Mouse (Mus musculus) heart, embryonic 11.5 days (tissue): ENCODE results near the gene Bbx. TPM values are rescaled to one million over a fixed set of nuclear protein-coding genes. Genes with fewer than 3 reads are reported as not detected.

Source experiments
- ATAC-seq: fragments of 200-750 bp; cut with Nextera tagmentation; replicated peaks from 2 replicates; pipeline ENCODE4 v1.8.0; 2017; ENCODE audit warnings: moderate library complexity; ENCODE audit not compliant: insufficient number of reproducible peaks, low FRiP score, low TSS enrichment
- H3K27ac ChIP-seq: fragments of 300-500 bp; sonication (generic); 2 replicates; pipeline ENCODE4 v1.5.1; 2014; ENCODE audit warnings: mild to moderate bottlenecking, low read depth, low read length
- H3K27me3 ChIP-seq: fragments of 300-500 bp; sonication (generic); 2 replicates; pipeline ENCODE4 v1.6.1; 2014; ENCODE audit warnings: mild to moderate bottlenecking, low read length, mixed read lengths; ENCODE audit not compliant: control insufficient read depth, insufficient read depth
- H3K36me3 ChIP-seq: fragments of 300-500 bp; sonication (generic); 2 replicates; pipeline ENCODE4 v1.6.1; 2014; ENCODE audit warnings: mild to moderate bottlenecking, low read length, moderate library complexity, mixed read lengths; ENCODE audit not compliant: control insufficient read depth, insufficient read depth
- H3K4me1 ChIP-seq: fragments of 300-500 bp; sonication (generic); 2 replicates; pipeline ENCODE4 v1.6.1; 2014; ENCODE audit warnings: low read length; ENCODE audit not compliant: control insufficient read depth, insufficient read depth
- H3K4me2 ChIP-seq: fragments of 300-500 bp; sonication (generic); 2 replicates; pipeline ENCODE4 v1.6.1; 2014; ENCODE audit warnings: mild to moderate bottlenecking, moderate library complexity
- H3K4me3 ChIP-seq: fragments of 300-500 bp; sonication (generic); 2 replicates; pipeline ENCODE4 v1.5.1; 2014; ENCODE audit warnings: low read depth, low read length
- H3K9ac ChIP-seq: fragments of 300-500 bp; sonication (generic); 2 replicates; pipeline ENCODE4 v1.6.1; 2014; ENCODE audit warnings: mild to moderate bottlenecking, low read depth, low read length, moderate library complexity
- H3K9me3 ChIP-seq: fragments of 300-500 bp; sonication (generic); replicated peaks from 2 replicates; pipeline ENCODE4 v1.6.1; 2016; ENCODE audit warnings: low read length; ENCODE audit not compliant: control insufficient read depth
- WGBS: fragments of 180-500 bp; shearing (Covaris S2); extraction: QIAGEN DNeasy Blood & Tissue Kit; methylation state at CpG from one replicate; pipeline ENCODE4 v1.1.7; 2014; ENCODE audit not compliant: insufficient replicate concordance; 5-methylcytosine and 5-hydroxymethylcytosine counted together
- polyA plus RNA-seq: library from polyadenylated mRNA; unstranded; fragments of >200 nt; fragmentation: Nextera tagmentation; extraction: Ambion mirVana; gene quantifications from 2 replicates; pipeline ENCODE4 v1.2.1, GENCODE M21; 2014

Gene Bbx
- polyA plus RNA-seq, 1 experiment from 2014 or later = 40.2 TPM

DNA sequence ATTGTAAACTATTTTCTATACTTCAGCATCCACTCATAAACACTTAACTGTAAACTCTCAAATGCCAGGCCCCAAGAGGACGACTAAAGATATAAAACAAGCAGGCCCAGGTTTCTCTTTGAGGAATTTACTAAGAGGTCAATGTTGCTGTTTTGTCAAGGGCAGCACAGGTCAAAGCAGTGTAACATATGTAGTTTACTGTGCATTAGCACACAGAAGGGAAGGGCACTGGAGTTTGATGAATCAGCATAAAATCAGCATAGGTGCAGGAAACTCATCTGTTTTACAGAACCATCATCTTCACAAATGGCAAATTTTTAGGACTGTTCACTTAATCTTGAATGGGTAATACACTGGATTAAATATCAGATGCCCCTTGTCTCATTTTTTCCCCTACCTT is 205.9 kb downstream of the Bbx start:
- WGBS = 53% methylated on average over 1 of the region's 1 CpGs

DNA sequence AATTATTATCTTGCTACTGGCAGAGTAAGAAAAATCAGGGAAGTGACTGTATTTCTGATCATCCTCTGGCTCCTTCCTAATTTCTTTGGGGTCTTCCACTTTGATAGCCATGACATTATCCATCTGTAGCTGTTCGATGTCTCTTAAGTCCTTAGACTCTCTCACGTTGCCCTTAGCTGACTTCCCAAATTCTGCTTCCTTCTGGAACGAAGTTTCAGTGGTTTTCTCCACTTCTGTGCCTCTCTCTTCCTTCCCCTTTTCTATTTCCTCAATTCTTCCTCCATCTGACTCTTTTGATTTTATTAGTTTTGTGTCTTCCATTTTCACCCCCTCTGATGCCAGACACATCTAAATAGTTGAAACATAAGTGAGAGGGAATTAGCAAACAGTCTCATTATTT is 207.2 kb downstream of the Bbx start:
- H3K27me3 ChIP-seq = no peaks in the 10 kb centered on the region
- H3K4me3 ChIP-seq = no peak overlapping the region
- WGBS = 92% methylated on average over 3 of the region's 3 CpGs
- no peak overlapping the region for H3K27ac ChIP-seq
- no peak overlapping the region for H3K9ac ChIP-seq
- no peaks in the 10 kb centered on the region for H3K36me3 ChIP-seq
- no peak for ATAC-seq
- no peak overlapping the region for H3K4me2 ChIP-seq
- H3K4me1 ChIP-seq = no peaks in the 10 kb centered on the region; the same call in 1 of the 2 replicates
- H3K9me3 ChIP-seq = no peaks in the 10 kb centered on the region

More for the DNA sequence above, 205.9 kb downstream of the Bbx start:
- Histone ChIP-seq H3K27ac (no peak overlapping the region), H3K9me3 (no peaks in the 10 kb centered on the region), H3K36me3 (no peaks in the 10 kb centered on the region), H3K4me3 (no peak overlapping the region), H3K9ac (no peak overlapping the region), H3K27me3 (no peaks in the 10 kb centered on the region), H3K4me2 (no peak overlapping the region), H3K4me1 (no peaks in the 10 kb centered on the region; the same call in 1 of the 2 replicates)
- ATAC-seq = no peak

- Histone ChIP-seq H3K4me2 (no peak overlapping the region), H3K36me3 (0 out of 2 replicates have a peak, but pooled peaks cover 4% of the 10 kb centered on the region)
- 82% methylated on average over 8 of the region's 8 CpGs for WGBS
Observed at GRCm38 (mm10) chr16:50220734-50221501, 211.3 kb downstream of the Bbx start.

GRCm38 (mm10) chr16:50217084-50217483 is 215.1 kb downstream of the Bbx start:
- Histone ChIP-seq H3K4me1 (no peaks in the 10 kb centered on the region), H3K4me2 (no peak overlapping the region), H3K27me3 (no peaks in the 10 kb centered on the region), H3K9me3 (no peaks in the 10 kb centered on the region), H3K9ac (no peak overlapping the region), H3K4me3 (no peak overlapping the region), H3K36me3 (0 out of 2 replicates have a peak, but pooled peaks cover 4% of the 10 kb centered on the region), H3K27ac (no peak overlapping the region)
- ATAC-seq = no peak

More at GRCm38 (mm10) chr16:50220734-50221501, 211.3 kb downstream of the Bbx start:
- no peaks in the 10 kb centered on the region for H3K4me1 ChIP-seq
- no peak for ATAC-seq
- H3K27me3 ChIP-seq = no peaks in the 10 kb centered on the region
- no peak overlapping the region for H3K4me3 ChIP-seq
- no peaks in the 10 kb centered on the region for H3K9me3 ChIP-seq
- no peak overlapping the region for H3K27ac ChIP-seq
- no peak overlapping the region for H3K9ac ChIP-seq

DNA sequence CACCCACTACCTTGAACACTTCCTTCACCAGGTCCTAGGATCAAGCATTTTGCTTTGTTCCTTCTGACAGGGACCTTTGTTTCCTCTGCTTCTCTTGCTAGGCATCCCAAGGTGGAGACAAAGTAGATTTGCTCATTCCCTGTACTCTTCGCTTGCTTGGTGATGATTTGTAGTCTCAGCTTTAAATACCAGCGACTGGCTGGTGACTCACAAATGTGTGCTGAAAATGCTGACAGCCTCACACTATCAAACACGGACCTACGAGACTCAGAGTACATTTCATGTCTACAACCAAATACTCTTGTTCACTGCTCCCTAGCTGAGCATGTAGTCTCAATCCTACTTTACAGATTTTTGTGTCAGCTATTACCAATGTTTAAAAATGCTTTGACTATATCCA is 220.5 kb downstream of the Bbx start:
- Histone ChIP-seq H3K9me3 (no peaks in the 10 kb centered on the region), H3K4me2 (no peak overlapping the region), H3K4me3 (no peak overlapping the region), H3K27ac (no peak overlapping the region), H3K27me3 (no peaks in the 10 kb centered on the region), H3K36me3 (peaks cover 6% of the 10 kb centered on the region; the same call in 1 of the 2 replicates), H3K4me1 (0 out of 2 replicates have a peak, but pooled peaks cover 2% of the 10 kb centered on the region), H3K9ac (no peak overlapping the region)
- no peak for ATAC-seq
- 71% methylated on average over 4 of the region's 4 CpGs for WGBS

GRCm38 (mm10) chr16:50211231-50211630 is 221.0 kb downstream of the Bbx start:
- H3K9me3 ChIP-seq = no peaks in the 10 kb centered on the region
- H3K4me3 ChIP-seq = no peak overlapping the region
- H3K4me1 ChIP-seq = 0 out of 2 replicates have a peak, but pooled peaks cover 2% of the 10 kb centered on the region
- ATAC-seq = no peak
- H3K27me3 ChIP-seq = no peaks in the 10 kb centered on the region
- no peak overlapping the region for H3K4me2 ChIP-seq
- no peak overlapping the region for H3K27ac ChIP-seq
- H3K36me3 ChIP-seq = peaks cover 6% of the 10 kb centered on the region; the same call in 1 of the 2 replicates
- 69% methylated on average over 6 of the region's 6 CpGs for WGBS
- no peak overlapping the region for H3K9ac ChIP-seq

DNA sequence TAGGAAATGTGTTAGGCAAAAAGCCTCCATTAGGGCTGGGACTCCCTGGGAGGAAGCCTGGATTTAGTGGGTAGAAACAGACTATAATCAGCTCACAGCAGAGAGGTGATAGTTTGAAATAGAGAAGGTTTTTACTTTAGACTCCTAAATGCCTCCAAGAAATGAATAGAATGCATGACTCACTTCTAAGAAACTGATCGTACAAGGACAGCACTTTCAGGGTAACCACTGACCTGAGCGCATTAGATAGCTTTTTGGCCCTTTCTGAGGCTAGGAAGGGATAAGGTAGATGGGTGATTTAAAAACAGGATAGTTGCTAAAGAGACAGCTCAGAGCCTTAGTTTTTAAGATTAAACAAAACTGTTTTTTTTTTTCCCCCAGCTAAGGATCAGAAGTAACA is 221.4 kb downstream of the Bbx start:
- no peak for ATAC-seq
- no peak overlapping the region for H3K9ac ChIP-seq
- H3K4me1 ChIP-seq = 0 out of 2 replicates have a peak, but pooled peaks cover 2% of the 10 kb centered on the region
- no peaks in the 10 kb centered on the region for H3K9me3 ChIP-seq
- no peak overlapping the region for H3K27ac ChIP-seq
- H3K36me3 ChIP-seq = peaks cover 4% of the 10 kb centered on the region; the same call in 1 of the 2 replicates
- no peaks in the 10 kb centered on the region for H3K27me3 ChIP-seq
- no peak overlapping the region for H3K4me2 ChIP-seq
- WGBS = 85% methylated on average over 2 of the region's 2 CpGs
- H3K4me3 ChIP-seq = no peak overlapping the region

- 65% methylated on average over 3 of the region's 3 CpGs for WGBS
- H3K4me3 ChIP-seq = no peak overlapping the region
- no peak for ATAC-seq
- no peak overlapping the region for H3K27ac ChIP-seq
- no peaks in the 10 kb centered on the region for H3K9me3 ChIP-seq
- H3K36me3 ChIP-seq = peaks cover 12% of the 10 kb centered on the region
- no peak overlapping the region for H3K4me2 ChIP-seq
- no peak overlapping the region for H3K9ac ChIP-seq
- no peaks in the 10 kb centered on the region for H3K27me3 ChIP-seq
- no peaks in the 10 kb centered on the region for H3K4me1 ChIP-seq
Observed at GRCm38 (mm10) chr16:50204944-50205343, 227.2 kb downstream of the Bbx start.
